Mouse (Mus musculus) heart, postnatal 10 days (tissue): ENCODE data around the gene Nradd. TPM values are rescaled to one million over a fixed set of nuclear protein-coding genes. Genes with fewer than 3 reads are reported as not detected.

Experiments
- DNase-seq, 2 experiments: peaks; one replicate each; pipeline ENCODE4 v3.0.0; 2021
- intact Hi-C: fragments of 180-260 bp; cut with DNase I; formaldehyde crosslinking; loops from one replicate; pipeline ENCODE4 v1.15.1; 2025
- total RNA-seq, 2 experiments: library from RNA; stranded (reverse); gene quantifications; 2 replicates each; pipeline ENCODE4 v1.2.3; 2021

Gene Nradd
- total RNA-seq, 2 experiments from 2014 or later: 2.2 to 2.3 TPM

DNA sequence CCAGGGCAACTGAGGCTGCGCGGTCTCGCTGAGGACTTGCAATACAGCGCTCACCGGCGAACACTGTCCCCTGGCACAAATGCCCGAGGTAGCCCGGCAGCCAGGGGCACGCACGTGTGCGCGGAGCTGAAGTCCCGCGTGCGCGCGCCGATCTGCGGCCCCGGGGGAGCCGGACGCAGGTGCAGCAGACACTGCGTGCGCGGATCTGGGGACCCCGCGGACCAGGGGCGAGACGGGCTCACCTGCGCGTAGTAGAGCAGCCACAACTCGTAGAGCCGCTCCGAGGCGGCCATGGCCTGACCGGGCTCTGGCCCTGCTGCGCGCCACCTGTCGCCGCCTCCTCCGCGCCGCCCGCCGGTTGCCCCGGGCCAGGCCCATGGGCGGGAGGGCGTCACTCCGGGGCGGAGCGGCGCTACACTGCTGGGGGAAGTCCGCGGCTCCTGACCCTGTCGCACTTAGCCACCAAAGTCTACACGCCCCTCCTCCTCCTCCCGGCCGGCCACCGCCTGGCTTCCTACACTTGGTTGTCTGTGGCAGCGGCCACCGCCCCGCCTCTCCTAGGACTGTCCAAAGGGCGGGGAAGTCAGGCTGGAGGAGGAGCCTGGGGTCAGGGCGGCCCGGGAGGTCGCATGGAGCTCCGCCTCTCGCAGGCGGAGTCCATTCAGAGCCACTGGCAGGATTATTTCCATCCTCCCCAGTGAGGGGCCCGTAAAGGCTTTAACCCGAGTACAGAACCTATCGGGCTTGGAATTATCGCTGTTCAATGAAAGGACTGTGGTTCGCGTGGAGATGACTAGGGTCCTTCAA is 29.6 kb upstream of the Nradd start, which contains the start of gene Nbeal2:
Gene Nbeal2 (minus strand): TSS at position 507 of the 807 bp plus-strand sequence.
- intact Hi-C loops: loop anchor here (5.0 kb wide), 1 partner anchor 53 kb away; no protein-coding TSS in a partner anchor
- peak; percentile 95 to 96 for DNase-seq

DNA sequence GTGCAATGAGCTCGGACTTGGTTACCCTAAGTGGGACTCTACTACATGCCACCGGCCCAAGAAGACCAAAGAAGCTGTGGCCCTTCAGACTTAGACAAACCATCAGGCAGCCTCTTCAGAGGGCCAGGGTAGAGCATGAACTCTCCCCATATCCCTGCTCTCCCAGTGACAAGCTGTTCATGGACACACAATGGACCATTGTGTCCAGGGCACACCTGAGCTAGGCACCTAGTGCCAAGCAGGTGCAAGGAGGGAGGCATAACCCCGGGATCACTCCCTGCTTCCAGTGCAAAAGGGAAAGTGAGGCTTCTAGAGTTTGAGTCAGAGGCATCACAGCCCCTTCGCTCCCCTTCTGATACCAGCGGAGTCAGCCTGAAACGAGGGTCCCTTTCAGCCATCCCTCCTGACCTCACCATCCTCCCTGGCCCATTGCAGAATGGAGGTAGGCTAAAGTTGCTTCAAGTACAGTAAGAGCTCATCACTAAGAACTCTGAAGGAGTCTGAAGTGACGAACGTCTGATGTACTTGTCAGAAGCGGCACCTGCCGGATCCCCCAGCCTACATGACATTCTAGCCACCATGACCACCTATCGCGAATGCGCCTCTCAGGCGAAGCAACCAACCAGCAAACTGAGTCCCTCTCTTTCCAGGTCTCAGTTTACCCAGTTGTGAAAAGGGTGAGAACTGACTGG is 28.9 kb upstream of the Nradd start:
- intact Hi-C loops: loop anchor here (5.0 kb wide), 1 partner anchor 54 kb away; no protein-coding TSS in a partner anchor
- DNase-seq: no peak

DNA sequence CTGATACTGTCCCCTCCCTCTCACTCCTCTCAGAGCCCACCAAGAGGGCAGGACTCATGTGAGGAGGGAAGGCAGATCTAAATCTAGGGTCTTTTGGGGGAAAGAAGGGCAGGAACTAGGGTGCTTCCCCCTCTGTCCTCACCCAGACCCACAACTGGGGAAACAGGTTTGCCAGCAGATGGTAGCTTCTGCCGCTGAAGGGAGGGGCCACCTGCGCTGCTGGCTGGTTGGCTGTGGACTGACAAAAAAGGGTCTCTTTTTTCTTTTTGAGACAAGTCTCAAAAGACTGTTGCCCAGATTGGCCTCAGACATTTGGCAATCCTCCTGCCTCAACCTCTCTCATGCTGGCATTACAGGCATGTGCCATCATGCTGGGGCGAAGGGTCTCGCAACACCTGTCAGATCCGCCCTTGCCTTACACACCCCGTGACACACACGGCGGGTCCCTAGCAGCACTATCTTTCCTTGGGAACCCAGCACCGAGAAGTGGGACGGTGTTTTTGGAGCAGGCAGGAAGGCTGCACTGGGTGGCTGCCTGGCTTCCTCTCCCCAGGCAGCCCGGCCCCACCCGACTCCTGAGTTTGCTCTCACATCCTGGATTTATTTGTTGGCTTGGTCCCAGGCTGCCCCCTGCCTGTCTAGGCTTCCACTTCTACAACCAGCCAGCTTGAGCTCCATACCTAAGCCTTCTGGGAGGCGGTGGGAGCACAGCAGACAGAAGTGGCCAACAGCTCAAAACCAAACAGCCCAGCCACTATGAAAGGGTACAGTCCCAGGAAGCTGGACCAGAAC is 27.9 kb upstream of the Nradd start:
- peak; percentile 57 for DNase-seq
- intact Hi-C loops: loop anchor here (5.0 kb wide), 1 partner anchor 55 kb away; no protein-coding TSS in a partner anchor

DNA sequence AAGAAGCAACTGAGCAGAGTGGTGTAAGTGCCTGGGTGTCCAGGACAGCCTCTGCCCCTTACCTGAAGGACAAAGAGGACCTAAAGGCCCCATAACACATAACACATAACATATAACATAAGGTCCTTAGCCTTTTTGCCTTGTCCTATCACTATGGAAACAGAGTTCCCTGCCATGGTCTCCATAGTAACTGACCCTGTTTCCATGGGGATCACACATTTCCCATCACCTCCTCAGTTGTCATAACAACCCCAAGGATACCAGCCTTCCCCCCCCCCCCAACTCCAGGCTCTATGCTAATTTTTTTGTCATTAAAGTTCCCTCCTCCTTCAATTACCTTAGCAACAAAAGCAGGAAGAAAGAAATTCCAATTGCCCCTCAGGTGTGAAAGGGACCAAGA is 25.5 kb upstream of the Nradd start:
- DNase-seq: no peak
- intact Hi-C loops: loop anchor here (5.0 kb wide), 1 partner anchor 58 kb away; no protein-coding TSS in a partner anchor

DNA sequence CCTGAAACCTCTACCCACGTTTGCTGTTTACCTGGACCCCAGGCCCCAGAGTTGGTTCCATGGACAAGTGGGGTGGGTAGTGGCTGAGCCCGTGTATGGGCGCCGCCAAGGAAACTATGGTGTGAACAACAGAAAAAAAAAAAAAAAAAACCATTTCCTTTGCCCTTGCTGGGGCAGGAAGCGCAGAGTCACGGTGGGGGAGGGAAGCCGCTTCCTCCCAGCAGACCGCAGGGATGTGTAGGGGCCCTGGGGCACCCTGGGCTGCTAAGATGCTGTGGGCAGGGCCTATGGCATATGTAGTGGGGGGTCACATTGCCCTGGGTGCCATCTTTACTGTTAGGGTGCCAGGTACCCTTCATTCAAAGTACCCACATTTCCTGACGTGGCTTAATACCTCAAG is 21.0 kb upstream of the Nradd start:
- intact Hi-C loops: no loop called here

DNA sequence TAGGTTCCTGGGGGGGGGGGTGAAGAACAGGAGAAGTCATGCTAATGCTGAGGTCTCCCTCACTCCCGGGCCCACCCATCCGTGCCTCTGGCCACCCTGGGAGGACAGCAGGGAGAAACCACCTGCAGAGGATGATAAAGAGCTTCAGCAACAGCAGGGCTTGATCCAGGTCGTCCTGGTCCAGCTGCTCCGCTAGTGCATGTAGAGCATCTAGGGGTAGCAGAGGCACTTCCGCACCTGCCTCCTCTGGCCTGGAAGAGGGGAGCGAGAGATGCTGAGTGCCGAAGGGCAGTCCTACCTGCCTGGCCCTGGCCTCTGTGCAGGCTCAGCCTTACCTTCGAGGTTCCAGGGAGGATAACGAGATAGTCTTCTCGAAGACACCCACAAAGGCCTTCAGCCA is 20.0 kb upstream of the Nradd start:
- intact Hi-C loops: loop anchor here (5.0 kb wide), 1 partner anchor 228 kb away; no protein-coding TSS in a partner anchor
- DNase-seq: no peak

More for the DNA sequence above, 21.0 kb upstream of the Nradd start:
- DNase-seq: no peak

- DNase-seq: no peak
- intact Hi-C loops: loop anchor here (5.0 kb wide), 1 partner anchor 229 kb away; no protein-coding TSS in a partner anchor
Measured at GRCm38 (mm10) chr9:110643787-110644186, 19.5 kb upstream of the Nradd start.

GRCm38 (mm10) chr9:110642812-110643524 is 18.7 kb upstream of the Nradd start:
- intact Hi-C loops: loop anchor here (5.0 kb wide), 1 partner anchor 229 kb away; no protein-coding TSS in a partner anchor

GRCm38 (mm10) chr9:110641006-110641405 is 16.8 kb upstream of the Nradd start:
- no peak for DNase-seq
- intact Hi-C loops: loop anchor here (5.0 kb wide), 1 partner anchor 231 kb away; no protein-coding TSS in a partner anchor

More at GRCm38 (mm10) chr9:110642812-110643524, 18.7 kb upstream of the Nradd start:
- DNase-seq: no peak

DNA sequence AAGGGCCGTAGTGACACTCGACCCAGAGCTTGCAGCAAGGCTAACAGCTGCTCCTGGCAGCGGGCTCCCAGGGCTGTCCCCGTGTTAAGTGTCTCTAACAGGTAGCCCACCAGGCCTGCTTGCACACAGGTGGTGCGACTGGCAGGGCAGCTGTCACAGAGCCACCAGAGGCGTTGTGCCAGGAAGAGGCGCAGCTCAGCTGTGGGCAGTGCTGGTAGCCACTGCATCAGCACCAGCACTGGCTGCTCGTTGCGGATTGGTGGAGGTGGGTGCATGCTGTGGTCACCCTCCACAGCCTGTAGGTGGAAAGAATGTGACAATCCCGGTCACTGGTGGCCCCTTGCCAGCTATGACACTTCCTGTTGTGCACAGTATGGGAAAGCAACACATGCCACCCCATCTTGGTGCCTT is 14.4 kb upstream of the Nradd start:
- DNase-seq: no peak
- intact Hi-C loops: no loop called here

DNA sequence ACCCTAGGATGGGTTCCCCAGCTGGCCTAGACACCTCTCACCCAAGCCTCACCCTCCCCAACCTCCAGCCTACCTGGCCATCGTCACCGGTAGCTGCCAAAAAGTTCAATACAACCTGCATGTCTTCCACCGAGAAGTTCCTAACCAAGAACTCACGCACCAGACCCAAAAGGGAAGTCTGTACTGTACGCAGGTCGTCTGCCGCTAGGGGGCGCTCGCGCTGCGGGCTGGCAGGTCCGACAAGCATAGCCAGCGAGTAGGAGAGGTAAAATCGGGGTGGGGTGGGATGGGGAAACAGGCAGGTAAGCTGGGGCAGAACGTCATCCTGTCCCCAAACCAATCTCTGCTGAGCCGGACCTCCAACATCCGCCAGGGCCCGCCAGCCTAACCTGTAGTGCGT is 11.0 kb upstream of the Nradd start:
- DNase-seq: peak; percentile 86 to 95
- intact Hi-C loops: loop anchor here (1.0 kb wide), 1 partner anchor 74 kb away; no protein-coding TSS in a partner anchor

- intact Hi-C loops: loop anchor here (1.0 to 5.0 kb wide), 2 partner anchors 146 to 222 kb away; no protein-coding TSS in a partner anchor
- DNase-seq: no peak
Measured at GRCm38 (mm10) chr9:110633882-110634281, 9.6 kb upstream of the Nradd start.

- intact Hi-C loops: loop anchor here (5.0 kb wide), 1 partner anchor 220 kb away; no protein-coding TSS in a partner anchor
- DNase-seq: no peak
Measured at GRCm38 (mm10) chr9:110632671-110633070, 8.4 kb upstream of the Nradd start.

DNA sequence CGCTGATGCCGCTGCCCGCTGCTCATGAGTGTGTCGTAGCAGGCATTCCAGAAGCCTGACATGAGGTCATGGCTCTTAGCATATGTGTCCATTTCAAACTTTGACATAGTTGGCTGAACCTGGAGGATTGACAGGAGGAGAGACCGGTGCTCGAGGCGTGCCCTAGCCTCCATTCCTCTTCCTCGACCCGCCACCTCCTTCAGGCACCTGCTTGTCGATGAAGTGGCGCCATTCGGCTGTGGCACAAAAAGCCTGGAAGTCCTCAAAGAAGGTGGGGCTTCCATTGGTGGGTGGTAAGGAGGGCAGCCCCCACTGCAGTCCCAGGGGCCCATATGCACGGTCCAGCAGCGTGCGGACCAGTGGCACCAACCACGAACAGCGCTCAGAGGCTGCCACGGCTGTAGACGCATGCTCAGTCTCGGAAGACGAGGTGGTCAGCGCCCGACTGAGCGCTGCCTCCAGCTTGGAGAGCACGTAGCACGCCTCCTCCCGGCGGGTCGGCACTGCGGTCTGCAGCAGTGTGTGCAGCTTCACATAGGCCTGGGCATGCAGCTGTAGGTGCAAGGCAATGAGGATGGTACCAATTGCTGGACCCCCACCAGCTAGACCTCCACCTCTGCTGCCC is 7.5 kb upstream of the Nradd start:
- no peak for DNase-seq
- intact Hi-C loops: loop anchor here (1.0 to 5.0 kb wide), 2 partner anchors 182 to 219 kb away; no protein-coding TSS in a partner anchor

DNA sequence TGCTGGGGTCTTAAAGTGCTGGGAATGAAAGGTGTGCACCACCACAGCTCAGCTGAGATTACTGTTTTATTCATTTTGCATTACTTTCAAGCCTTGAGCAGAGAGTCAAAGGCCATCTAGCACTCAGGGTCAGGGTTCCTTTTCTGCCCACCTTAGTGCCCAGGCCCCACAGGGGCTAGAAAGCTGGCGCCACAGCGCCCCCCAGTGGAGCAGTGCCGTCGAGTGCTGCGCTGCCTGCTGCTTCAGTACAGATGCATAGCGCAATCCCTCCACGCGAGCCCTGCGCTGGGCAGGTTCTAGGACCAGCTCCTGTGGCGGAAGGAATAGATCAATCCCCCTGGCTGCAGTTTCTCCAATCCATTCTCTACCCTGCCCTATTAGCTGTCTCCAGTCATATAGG is 6.9 kb upstream of the Nradd start:
- DNase-seq: peak in 1 of 2 experiments; percentile 64
- intact Hi-C loops: loop anchor here (1.0 to 5.0 kb wide), 2 partner anchors 182 to 219 kb away; no protein-coding TSS in a partner anchor

DNA sequence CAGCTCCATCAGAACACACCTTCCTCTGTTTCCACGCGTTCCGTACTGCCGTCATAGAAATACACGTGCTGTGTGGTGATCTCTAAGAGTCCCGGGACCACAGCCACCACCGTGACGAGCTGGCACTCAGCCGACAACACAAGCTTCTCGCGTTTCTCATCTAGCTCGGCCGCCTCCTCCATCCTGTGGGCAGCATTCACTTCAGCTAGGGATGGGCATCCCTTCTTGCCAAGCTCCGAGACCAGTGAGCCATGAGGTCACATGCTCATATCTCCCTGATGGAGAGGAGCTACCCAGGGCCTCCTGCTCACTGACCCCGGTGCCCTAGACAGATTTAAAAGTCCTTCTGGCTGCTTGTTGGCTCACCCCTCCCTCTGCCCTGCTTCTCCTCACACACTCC is 5.9 kb upstream of the Nradd start:
- intact Hi-C loops: loop anchor here (5.0 kb wide), 1 partner anchor 218 kb away; no protein-coding TSS in a partner anchor
- no peak for DNase-seq

DNA sequence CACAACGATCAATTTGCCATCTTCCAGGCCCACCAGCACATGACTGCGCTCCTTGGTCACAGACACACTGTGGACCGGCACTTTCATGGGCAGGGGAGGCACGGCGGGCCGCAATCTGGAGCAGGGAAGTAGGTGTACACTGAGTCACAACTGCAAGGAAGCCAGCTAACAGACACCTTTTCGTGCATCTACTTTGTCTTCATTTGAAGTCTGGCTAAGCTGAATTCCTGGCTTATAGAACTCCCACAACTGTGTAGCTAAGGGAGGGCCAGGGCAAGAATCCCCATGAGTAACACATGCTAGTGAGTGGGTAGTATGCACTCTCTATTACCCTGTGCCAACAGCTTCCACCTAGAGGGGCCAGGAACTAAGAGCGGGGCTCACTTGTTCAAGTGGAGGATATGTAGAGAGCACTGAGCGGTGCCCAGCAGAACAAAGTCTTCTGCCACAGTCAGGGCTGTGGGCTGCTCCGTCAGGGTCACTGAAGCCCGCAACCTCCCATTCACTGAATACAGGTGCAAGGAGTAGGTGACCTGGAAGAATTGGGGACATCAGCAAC is 1.2 kb upstream of the Nradd start:
- intact Hi-C loops: no loop called here
- DNase-seq: no peak

- no peak for DNase-seq
- intact Hi-C loops: no loop called here
Measured at GRCm38 (mm10) chr9:110623416-110624195, 646 bp downstream of the Nradd start.
